In the genomic region with DNA sequence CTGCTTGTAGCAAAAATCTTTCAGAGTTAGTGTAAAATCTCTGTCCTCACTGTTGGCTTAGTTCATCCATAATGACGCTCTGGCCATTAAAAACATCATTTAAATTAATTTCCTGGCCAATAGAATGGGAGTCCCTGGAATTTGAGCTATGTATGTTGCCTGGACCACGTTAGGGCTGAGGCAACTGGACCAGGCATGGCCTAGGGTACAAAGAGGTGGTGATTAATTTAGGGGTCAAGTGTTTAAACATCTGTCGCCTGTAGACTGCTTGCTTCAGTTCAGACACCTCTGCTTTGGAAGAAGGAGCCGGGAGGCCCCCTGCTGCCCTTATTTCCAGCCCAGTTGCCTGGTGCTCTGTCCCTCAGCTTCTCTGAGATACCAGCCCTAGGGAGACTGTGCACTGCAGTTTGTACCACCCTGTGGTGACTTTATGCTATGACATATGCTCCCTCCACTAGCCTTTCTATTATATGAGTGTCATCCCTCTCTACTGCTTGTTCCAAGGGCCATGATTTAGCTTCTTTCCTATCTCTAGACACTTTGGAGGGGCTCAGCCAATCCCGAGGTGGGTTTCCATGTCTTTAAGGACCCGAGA, we compare ENCODE assay signal across 8 mouse cellular contexts.
DNase-seq lines count a peak whose midpoint lies in the region; ATAC-seq lines count a peak whose summit lies in the region.

No protein-coding gene starts in this region.

- WGBS in midbrain, embryonic 15.5 days, result 45% methylated on average over 6 of the region's 6 CpGs

- peak; percentile 23 to 40 for DNase-seq in cerebellum, postnatal 10 days
- no peak for DNase-seq in cerebellum, adult 11-12 months
- peak; percentile 9 for DNase-seq in left cerebral cortex, postnatal 4 days
- DNase-seq in left cerebral cortex, adult 8-10 months (ENCODE audit: low spot score in 2 of 2), result no peak
- DNase-seq in frontal cortex, adult 2 months (ENCODE audit: extremely low spot score in 1 of 2, low spot score in 1 of 2), result no peak
- no peak for DNase-seq in heart, postnatal 36 days

- H3K9ac ChIP-seq in midbrain, embryonic 15.5 days, result no peak overlapping the region

- no peak overlapping the region for H3K27ac ChIP-seq in midbrain, embryonic 15.5 days

- intact Hi-C loops in left cerebral cortex, postnatal 4 days (cut with DNase I), result no loop called here
- intact Hi-C loops in heart, postnatal 36 days (cut with DNase I), result no loop called here

- no peaks in the 10 kb centered on the region for H3K9me3 ChIP-seq in midbrain, embryonic 15.5 days

- ATAC-seq in hematopoietic stem cell, adult 5-6 weeks (replicated peaks in 1 of 2; ENCODE audit: insufficient read depth in 1 of 2, low FRiP score in 2 of 2, low TSS enrichment in 1 of 2, low read depth in 1 of 2, poor library complexity in 2 of 2, severe bottlenecking in 2 of 2), result peak; percentile 48 to 77; a peak in 3 of 4 replicates
- ATAC-seq in midbrain, embryonic 15.5 days (replicated peaks), result peak; percentile 69; the same call in 1 of the 2 replicates

- H3K27me3 ChIP-seq in midbrain, embryonic 15.5 days (replicated peaks), result no peaks in the 10 kb centered on the region

- H3K36me3 ChIP-seq in midbrain, embryonic 15.5 days (replicated peaks), result no peaks in the 10 kb centered on the region

- no peak overlapping the region for H3K4me3 ChIP-seq in midbrain, embryonic 15.5 days

- no peaks in the 10 kb centered on the region for H3K4me1 ChIP-seq in midbrain, embryonic 15.5 days

- H3K4me2 ChIP-seq in midbrain, embryonic 15.5 days, result no peak overlapping the region

Comparison
In these comparisons a context has a peak if more than half of its experiments do, and no peak if none do; other contexts are left out.
1. DNase-seq: peak in cerebellum, postnatal 10 days (2 of 2) and left cerebral cortex, postnatal 4 days (single experiment); none in cerebellum, adult 11-12 months (single experiment), left cerebral cortex, adult 8-10 months (0 of 2), frontal cortex, adult 2 months (0 of 2) and heart, postnatal 36 days (0 of 2).